Mouse (Mus musculus): ENCODE data around the gene Trio.

- no peak for TF ChIP-seq CTCF (IDR thresholded peaks at IDR 0.05; ENCODE audit: low read depth)
- TF ChIP-seq EP300 (IDR thresholded peaks at IDR 0.05; ENCODE audit: low read depth) = no peak
These were observed 23.1 kb downstream of the Trio start for GRCm38 (mm10) chr15:28002515-28002914.

Measured in liver, postnatal 0 days (tissue).